Mouse (Mus musculus) spleen, adult 2 months (tissue): Measurements from ENCODE around the gene Nfs1.

Source experiments
- CTCF ChIP-seq: fragments of 200-500 bp; IDR thresholded peaks from 2 replicates; pipeline ENCODE4 v1.5.1; 2011; ENCODE audit warnings: mild to moderate bottlenecking, inconsistent platforms; ENCODE audit not compliant: insufficient read depth, insufficient read length, insufficient replicate concordance; ENCODE audit errors: extremely low read depth
- POLR2A ChIP-seq: fragments of 200-500 bp; IDR thresholded peaks from 2 replicates; pipeline ENCODE4 v1.6.1; 2011; ENCODE audit warnings: low read depth, low read length, inconsistent platforms

DNA sequence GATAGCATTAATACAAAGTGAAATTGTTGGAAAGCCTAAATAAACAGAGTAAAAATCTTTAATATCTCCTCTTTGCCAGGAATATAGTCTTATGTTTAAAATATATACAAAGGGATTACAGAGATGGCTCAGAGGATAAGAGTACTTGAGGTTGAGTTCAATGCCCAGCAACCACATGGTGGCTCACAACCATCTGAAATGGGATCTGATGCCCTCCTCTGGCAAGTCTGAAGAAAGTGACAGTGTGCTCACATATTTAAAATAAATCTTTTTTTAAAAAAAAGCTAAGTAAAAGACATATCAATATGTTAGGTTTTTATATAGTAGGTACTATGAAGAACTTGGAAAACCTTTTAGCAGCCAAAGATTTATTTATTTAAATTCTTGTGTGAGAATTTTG is 7.6 kb upstream of the Nfs1 start:
- no peak for TF ChIP-seq POLR2A
- TF ChIP-seq CTCF: no peak
